Mouse (Mus musculus) layer of hippocampus, postnatal 10 days (tissue): ENCODE results near the gene Phlda3. TPM values are rescaled to one million over a fixed set of nuclear protein-coding genes. Genes with fewer than 3 reads are reported as not detected.

Experiments used
- DNase-seq, 2 experiments: peaks; one replicate each; pipeline ENCODE4 v3.0.0; 2021; ENCODE audit warnings: low spot score in 2 of 2
- total RNA-seq, 2 experiments: library from RNA; stranded (reverse); gene quantifications; 2 replicates each; pipeline ENCODE4 v1.2.3; 2021

Gene Phlda3
- total RNA-seq, 2 experiments from 2014 or later, result 12.3 to 12.7 TPM

GRCm38 (mm10) chr1:135757287-135757686 lies 8.6 kb upstream of the Phlda3 start:
- no peak for DNase-seq

- DNase-seq, result no peak
Measured at GRCm38 (mm10) chr1:135759685-135760084, 6.2 kb upstream of the Phlda3 start.

GRCm38 (mm10) chr1:135760216-135760615 lies 5.7 kb upstream of the Phlda3 start:
- no peak for DNase-seq

- no peak for DNase-seq
Measured at GRCm38 (mm10) chr1:135761728-135762127, 4.2 kb upstream of the Phlda3 start.

- no peak for DNase-seq
Measured at GRCm38 (mm10) chr1:135763503-135764205, 2.3 kb upstream of the Phlda3 start.

GRCm38 (mm10) chr1:135764206-135764528 lies 1.8 kb upstream of the Phlda3 start:
- no peak for DNase-seq

GRCm38 (mm10) chr1:135766592-135767306 lies 830 bp downstream of the Phlda3 start:
- no peak for DNase-seq

- no peak for DNase-seq
Measured at GRCm38 (mm10) chr1:135767324-135767890, 1.5 kb downstream of the Phlda3 start.

GRCm38 (mm10) chr1:135768400-135768799 lies 2.5 kb downstream of the Phlda3 start:
- DNase-seq, result no peak

GRCm38 (mm10) chr1:135770237-135770636 lies 4.3 kb downstream of the Phlda3 start:
- no peak for DNase-seq

GRCm38 (mm10) chr1:135770896-135771572 lies 5.1 kb downstream of the Phlda3 start:
- no peak for DNase-seq

- no peak for DNase-seq
Measured at GRCm38 (mm10) chr1:135771573-135771970, 5.7 kb downstream of the Phlda3 start.

- no peak for DNase-seq
Measured at GRCm38 (mm10) chr1:135776596-135776995, 10.7 kb downstream of the Phlda3 start.

- no peak for DNase-seq
Measured at GRCm38 (mm10) chr1:135777046-135777445, 11.1 kb downstream of the Phlda3 start.

- DNase-seq, result no peak
Measured at GRCm38 (mm10) chr1:135778780-135779535, 13.0 kb downstream of the Phlda3 start, which contains the start of gene Tnni1. Gene Tnni1, plus strand, starts transcription at chr1:135779434.

- DNase-seq, result no peak
Measured at GRCm38 (mm10) chr1:135780649-135781048, 14.7 kb downstream of the Phlda3 start.

GRCm38 (mm10) chr1:135781220-135781619 lies 15.3 kb downstream of the Phlda3 start:
- peak; percentile 79 to 82 for DNase-seq

- DNase-seq, result no peak
Measured at GRCm38 (mm10) chr1:135782816-135783215, 16.9 kb downstream of the Phlda3 start.

- DNase-seq, result peak; percentile 74 to 76
Measured at GRCm38 (mm10) chr1:135787799-135788198, 21.9 kb downstream of the Phlda3 start.

GRCm38 (mm10) chr1:135788708-135789107 lies 22.8 kb downstream of the Phlda3 start:
- DNase-seq, result no peak

- DNase-seq, result peak; percentile 75 to 82
Measured at GRCm38 (mm10) chr1:135789815-135790214, 23.9 kb downstream of the Phlda3 start.
